Mouse (Mus musculus) B cell, adult 67 days (primary cell): ENCODE measurements around the gene Olfr145. TPM values are rescaled to one million over a fixed set of nuclear protein-coding genes. Genes with fewer than 3 reads are reported as not detected.

Experiments
- total RNA-seq, 2 experiments: library from RNA; stranded (reverse); gene quantifications; 4 replicates each; pipeline ENCODE4 v1.2.4; 2023

Olfr145 gene
- not detected for total RNA-seq

DNA sequence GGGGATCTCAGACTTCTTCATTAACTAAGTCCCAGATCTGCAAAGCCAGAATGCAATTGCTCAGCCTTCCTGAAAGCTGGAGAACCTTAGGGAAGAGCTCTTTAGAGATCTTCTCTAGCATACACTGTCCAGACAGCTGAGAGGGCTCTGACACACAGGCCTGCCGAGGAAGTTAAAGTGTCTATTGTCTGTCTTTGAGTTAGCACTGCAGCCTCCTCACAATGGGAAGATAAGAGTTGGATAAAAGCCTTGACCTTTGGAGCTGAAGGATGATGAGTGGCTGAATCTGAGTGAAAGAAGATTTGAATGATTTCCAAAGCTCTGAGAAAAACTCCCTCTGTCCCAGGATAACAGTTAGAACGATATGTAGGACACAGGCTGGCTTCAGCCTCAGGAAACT lies at the start of gene Olfr145:
Gene Olfr145 (plus strand): TSS at position 64 of the 400 bp plus-strand sequence.

DNA sequence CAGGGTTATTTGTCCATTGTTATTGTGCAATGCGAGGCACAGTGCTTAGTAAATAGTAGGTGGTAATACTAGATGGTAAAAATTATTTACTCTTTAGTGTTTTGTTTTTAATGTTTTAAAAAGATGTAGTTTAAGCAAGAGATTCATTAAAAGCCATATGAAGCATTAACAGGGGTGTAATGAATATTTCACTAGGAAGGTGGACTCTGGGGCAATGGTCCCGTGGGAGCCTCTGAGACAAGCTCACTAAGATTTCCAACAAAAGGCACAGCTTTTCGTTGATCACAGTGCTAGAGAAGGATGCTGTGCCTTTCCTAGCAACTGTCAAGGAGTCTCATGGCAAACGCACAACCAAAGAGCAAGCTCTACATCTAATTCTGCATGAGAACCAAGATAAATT lies 42.6 kb upstream of the Olfr145 start, which contains the start of gene Olfr877:
Gene Olfr877 (plus strand): TSS at position 301 of the 400 bp plus-strand sequence.

DNA sequence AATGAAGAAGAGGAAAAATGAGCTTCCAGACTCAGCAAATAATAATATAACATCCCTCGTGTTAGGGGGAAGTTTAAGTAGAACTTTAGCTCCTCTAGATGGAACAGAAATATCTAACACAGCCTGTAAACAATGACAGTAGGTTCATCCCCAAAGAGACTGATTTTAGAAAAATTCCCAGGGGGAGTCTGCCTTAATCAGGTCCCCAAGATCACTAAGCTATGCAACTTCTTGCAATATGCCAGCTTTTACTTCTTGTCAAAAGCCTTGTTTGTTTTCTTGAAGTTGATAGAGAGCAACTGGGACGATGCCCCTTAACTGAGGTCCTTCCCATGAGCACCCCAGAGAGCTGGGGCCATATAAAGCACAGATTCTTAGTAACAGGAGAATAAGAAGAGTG lies 21.0 kb downstream of the Olfr145 start, which contains the start of gene Olfr878:
Gene Olfr878 (plus strand): TSS at position 301 of the 400 bp plus-strand sequence.

Other genes starting within 250 kb of the Olfr145 start
- 10 to 100 TPM; 53.0 to 53.5 TPM for gene Tbrg1, start 239.4 kb upstream of the Olfr145 start, total RNA-seq
- not detected for gene Panx3, start 227.5 kb upstream of the Olfr145 start, total RNA-seq
- gene Olfr160, start 180.5 kb upstream of the Olfr145 start, total RNA-seq: not detected
- gene Olfr874, start 151.6 kb upstream of the Olfr145 start, total RNA-seq: not detected
- gene Olfr875, start 124.9 kb upstream of the Olfr145 start, total RNA-seq: not detected
- gene Olfr876, start 93.7 kb upstream of the Olfr145 start, total RNA-seq: not detected
- gene Olfr877, start 42.5 kb upstream of the Olfr145 start, total RNA-seq: not detected
- not detected for gene Olfr878, start 21.1 kb downstream of the Olfr145 start, total RNA-seq
- not detected for gene Olfr881, start 95.1 kb downstream of the Olfr145 start, total RNA-seq
- not detected for gene Olfr883, start 129.1 kb downstream of the Olfr145 start, total RNA-seq
- not detected for gene Olfr884, start 149.8 kb downstream of the Olfr145 start, total RNA-seq
- gene Olfr885, start 164.6 kb downstream of the Olfr145 start, total RNA-seq: not detected
- not detected for gene Olfr887, start 187.3 kb downstream of the Olfr145 start, total RNA-seq
- gene Olfr888, start 211.4 kb downstream of the Olfr145 start, total RNA-seq: not detected
- under 1 TPM in 1 of 2 experiments, not detected in 1; 0.12 TPM for gene Olfr889, start 218.5 kb downstream of the Olfr145 start, total RNA-seq
- not detected for gene Olfr890, start 245.8 kb downstream of the Olfr145 start, total RNA-seq